Mouse (Mus musculus): ENCODE measurements around the gene Olfr1344.
"Not testable (repeated sequence)": the region's sequence is repeated elsewhere in the genome, so short reads cannot be mapped to it uniquely, and the experiment has no call there.

Olfr1344 gene

DNA sequence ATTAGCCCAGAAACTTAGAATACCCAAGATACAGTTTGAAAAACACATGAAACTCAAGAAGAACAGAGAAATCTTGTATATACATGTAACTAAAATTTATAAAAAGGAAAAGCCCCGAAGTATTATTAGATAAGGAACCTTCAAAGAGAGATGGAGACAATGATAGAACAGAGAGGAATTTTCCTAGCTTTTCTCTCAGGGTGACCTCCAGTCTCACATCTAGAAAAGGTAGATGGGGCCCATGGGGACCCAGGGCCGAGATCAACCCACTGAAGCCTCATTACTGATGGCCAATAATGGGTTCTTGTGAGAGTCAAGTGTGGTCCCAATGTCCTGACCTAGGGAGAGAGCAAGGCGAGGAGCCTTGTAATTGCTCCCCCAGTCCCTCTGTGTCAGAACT lies at the start of gene Olfr1344:
Gene Olfr1344 (plus strand): TSS at position 301 of the 400 bp plus-strand sequence.
- no peak for DNase-seq (ENCODE audit: low spot score)

DNA sequence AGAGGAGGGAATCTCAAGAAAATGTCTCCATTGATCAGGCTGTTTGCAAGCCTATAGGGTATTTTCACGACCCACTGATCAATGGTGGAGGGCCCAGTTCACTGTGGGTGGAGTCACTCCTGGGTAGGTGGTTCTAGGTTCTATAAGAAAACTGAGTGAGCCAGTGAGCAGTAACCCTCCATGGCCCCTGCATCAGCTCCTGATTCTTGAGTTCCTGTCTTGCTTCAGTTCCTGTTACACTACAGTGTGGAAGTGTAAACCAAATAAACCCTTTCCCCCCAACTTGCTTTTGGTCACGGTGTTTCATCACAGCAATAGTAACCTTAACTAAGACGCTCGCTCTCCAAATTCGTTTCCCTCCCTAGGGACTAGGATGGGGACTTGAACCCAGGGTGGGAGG lies 49.5 kb upstream of the Olfr1344 start:
- DNase-seq (ENCODE audit: low spot score): no peak

DNA sequence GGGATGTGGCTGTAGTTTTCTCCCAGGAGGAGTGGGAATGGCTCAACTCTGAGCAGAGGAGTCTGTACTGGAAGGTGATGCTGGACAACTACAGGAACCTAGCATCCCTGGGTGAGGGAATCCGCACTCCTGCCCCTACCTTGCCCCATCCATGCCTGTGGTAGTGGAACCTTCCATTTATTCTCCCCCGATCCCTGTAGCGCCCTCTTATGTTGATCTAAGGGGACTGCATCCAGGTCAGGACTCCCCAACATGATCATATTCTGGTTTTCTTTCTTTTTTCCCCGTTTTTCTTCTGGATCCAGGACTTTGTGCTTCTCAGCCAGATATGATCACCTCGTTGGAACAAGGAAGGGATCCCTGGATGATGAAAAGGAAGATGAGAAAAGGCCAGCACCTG lies 49.0 kb upstream of the Olfr1344 start:
- DNase-seq (ENCODE audit: low spot score): no peak

DNA sequence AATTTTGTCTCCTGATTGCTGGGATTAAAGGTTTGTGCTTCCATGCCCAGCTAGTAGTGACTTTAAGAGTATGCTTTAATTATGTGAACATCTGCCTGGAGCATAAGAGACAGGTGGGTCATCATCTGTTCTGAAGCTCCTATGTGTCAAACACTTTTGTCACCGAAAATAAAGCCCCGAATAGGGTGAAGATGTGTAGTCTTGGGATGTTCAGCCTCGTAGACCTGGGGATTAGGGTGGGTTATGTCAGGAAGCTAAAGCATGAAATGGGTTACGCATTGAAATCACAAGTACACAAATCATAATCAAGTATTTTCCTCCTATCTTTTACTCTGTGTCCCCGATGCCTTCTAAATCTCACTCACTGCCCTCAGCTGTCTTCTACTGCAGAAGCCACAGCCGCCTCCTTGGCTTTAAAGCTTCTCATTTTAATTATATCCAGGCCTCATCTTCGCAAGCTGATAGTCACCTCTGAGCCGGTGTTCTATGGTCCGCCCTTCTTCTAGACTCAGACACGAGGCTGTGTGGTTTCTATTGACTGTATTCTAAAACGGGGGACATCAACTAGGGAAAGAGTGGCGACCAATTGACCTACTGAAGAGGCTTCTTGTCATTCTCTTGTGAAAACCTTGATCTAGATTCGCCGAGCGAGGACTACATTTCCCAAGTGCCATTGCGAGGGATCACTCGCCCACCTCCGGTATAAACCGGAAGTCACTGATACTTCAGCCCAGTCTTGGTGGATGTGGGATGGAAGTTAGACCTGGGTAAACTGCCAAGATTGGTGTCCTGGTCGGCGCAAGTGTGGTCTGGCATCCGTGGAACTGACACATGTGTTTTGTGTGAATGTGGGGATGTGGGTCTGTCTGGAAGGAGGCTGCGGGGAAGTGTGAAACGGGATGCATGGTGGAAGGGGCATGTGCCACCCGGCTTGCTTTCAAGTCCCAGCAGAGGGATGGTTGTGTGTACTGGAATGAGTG lies 40.2 kb upstream of the Olfr1344 start, which contains the start of gene Smim17:
Gene Smim17 (plus strand): TSS at position 720 of the 980 bp plus-strand sequence.
- peak; percentile 70 for DNase-seq (ENCODE audit: low spot score)

DNA sequence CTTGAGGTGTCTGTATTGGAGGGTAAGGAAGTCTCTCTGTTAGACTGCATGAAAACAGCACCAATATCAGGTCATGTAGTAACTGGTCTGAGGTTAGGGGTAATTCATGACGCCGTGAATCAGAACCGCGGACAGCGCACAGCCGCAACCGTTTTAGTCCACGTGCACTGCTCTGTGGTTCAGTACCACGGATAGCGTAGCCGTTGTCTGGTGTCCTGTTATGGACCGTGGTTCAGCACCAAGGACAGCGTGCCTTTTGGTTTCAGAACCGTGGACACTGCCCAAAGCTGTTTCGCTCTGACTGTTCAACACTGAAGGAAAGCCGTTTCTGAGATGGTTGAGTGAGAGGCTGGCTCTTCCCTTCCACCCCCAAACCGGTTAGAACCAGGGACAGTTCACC lies 28.4 kb upstream of the Olfr1344 start, which contains the start of gene Gm20715:
Gene Gm20715 (plus strand): TSS at position 235 of the 400 bp plus-strand sequence.
- DNase-seq (ENCODE audit: low spot score): peak; percentile 62

DNA sequence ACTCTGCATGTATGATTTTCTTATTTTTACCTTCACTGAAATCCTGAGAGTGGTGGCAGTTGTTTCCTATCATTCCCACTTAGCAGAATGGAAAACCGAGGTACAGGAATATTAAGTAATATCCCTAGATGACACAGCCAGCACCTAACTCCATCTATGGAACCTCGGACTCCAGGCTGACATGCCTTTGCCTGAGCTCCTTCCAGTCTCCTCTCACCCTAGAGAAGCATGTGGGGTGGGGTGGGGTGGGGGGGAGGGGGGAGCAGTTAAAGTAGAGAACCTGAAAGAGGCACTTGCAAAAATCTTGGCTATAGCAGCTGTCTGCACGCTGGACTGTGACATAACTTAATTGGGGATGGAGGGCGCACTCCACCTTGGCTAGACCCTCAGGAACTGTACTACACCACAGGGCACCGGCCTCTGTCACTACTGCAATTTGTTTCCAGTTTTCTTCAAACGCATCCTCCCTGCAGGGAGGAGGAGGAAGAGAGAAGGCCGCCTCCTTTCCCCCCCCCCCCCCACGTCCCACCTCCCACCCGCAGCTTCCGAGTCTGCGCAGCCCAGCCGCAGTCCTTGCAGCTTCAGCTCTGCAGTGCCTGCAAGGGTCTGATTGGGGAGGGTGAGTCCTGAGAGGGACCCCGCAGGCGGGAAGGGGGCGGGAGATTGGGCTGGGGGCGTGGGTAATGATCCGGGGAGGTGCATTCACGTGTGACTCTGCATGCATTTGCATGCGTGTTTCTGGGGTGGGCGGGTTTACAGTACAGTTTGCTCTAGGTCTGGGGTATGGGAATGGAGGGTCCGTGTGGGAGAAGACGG lies 23.7 kb upstream of the Olfr1344 start:
- DNase-seq (ENCODE audit: low spot score): no peak

DNA sequence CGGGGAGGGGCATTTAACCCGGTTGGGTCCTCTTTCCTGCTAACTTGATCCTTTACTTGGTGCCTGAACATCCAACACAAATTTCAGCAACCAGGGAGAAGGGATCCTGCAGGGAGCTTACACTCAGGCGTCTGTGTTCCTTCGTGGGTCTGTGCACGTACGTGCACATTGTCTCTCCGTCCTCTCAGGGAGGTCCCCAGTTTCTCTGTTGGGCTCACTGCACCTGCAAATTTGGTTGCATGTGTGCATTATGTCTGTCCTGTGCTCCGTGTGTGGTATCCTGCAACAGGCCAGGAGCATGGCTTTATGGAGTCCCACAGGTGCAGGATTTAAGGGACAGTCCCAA lies 23.1 kb upstream of the Olfr1344 start:
- no peak for DNase-seq (ENCODE audit: low spot score)

DNA sequence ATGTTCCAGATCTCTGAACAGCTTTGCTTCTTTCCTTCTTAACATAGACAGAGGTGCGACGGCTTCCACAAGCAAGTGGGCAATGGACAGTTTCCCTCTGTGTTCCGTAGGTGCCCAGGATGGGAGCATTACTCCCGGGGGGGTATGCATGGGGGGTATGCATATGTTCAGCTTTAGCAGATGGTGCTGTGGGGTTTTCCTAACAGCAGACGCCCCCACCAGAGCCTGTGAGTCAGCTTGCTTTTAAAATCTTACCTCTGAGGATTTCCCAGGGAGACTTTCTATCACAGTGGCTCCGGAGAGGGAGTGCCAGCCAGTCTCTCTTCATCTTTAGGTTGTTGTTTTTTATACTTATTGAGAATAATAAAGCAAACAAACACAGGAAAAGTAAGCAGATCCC lies 18.6 kb upstream of the Olfr1344 start:
- DNase-seq (ENCODE audit: low spot score): no peak

DNA sequence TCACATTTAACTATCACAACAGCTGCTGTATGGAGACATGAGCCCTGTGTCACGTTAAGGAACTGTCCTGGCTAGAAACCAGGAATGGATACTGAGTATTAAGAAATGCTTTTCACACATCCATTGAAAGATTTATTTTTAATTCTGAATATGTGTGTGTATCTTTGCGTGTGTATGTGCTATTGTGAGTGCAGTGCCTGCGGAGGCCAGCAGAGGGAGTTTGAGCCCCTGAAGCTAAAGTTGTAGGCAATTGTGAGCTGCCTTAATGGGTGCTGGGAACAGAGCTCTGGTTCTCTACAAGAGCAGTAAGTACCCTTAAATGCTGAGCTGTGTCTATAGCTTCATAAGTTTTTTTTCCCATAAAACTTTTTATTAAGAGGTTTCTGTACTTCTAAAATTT lies 9.1 kb upstream of the Olfr1344 start:
- DNase-seq (ENCODE audit: low spot score): no peak

DNA sequence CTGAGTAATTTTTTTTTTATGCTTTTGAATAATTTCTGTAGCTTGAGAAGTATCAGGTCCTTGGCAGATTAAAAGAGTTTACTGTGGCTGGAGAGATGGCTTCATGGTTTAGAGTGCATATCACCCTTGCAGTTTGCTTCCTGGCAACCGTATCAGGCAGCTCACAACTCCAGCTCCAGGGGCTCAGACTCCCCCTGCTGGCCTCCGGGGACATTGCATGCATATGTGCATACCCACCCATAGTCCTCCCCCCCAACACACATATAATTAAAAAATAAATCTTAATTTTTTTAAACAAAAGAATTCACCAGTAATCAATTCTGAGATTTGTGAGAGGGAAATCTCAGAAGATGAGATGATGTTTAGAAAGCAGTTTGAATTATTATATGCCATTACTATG lies 8.1 kb upstream of the Olfr1344 start:
- DNase-seq (ENCODE audit: low spot score): no peak

DNA sequence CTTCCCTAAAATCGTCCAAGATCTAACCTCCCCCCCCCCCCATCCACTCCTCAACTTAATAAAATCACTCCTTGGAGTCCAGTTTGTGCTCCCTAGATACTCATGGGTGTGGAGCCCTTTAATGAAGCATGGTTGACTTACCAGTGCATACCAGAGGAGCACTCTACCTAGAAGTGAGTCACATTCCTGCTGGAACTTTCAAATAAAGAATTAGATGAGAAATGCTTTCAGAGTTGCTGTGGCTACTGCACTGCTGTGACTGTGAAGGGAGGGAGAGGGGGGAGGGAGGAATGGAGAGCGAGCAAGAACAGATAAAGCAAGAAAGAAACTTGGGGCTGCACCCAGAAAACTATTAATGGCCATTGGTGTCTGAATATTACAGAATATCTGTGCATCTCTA lies 2.7 kb downstream of the Olfr1344 start:
- no peak for DNase-seq (ENCODE audit: low spot score)

DNA sequence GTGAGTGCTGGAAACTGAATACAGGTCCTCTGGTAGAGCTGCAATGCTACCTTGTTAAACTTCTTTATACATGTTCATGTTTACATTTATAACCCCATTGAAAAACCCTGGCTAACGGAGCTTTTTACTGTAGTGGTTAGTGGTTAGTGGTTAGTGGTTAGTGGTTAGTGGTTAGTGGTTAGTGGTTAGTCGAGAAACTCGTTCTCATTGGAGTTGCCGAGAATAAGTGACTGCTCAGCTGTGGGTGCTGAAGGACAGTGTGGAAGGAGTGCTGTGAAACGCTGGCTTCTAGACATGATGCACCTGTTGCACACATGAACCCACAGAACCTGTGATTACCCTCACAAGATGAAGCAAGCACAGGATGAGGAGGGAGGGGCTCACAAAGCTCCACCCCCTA lies 9.3 kb downstream of the Olfr1344 start:
- no peak for DNase-seq (ENCODE audit: low spot score)

DNA sequence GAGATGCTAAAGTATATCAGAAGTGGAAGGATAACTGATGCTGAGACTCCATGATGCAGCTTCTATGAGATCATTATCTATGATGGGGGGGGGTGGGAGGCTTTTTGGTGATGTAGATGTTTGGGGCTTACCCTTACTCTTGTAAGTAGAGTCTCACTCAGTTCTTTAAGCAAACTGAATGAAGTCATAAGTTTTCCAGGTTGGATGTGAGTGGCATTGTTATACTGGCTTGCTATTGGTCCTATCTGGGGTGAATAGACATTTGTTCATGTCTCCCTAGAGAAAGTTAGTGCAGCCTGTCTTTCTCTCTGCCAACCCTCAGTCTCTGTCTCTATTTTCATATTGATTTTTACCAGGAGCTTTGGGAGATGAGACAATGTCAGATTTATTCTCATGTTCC lies 17.4 kb downstream of the Olfr1344 start, which contains the start of gene Olfr1336:
Gene Olfr1336 (plus strand): TSS at position 301 of the 400 bp plus-strand sequence.
- DNase-seq (ENCODE audit: low spot score): no peak

DNA sequence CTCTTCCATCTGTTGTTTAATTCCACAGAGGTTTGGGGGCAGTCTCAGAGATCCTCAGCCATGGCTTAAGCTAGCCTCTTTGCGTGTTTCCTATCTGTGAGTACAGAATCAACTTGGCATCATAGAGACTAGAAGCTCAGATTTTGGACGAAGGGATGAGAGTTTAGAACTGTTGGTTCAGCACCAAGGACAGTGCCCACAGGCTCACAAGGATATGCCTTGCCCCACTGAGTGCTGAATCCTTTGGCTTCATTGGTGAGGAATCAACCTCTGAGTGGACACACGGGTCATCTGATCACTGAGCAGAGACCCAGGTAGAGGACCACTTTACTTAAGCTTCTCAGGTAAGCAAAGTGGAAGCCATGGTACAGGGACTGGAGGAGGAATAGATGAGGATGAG lies 17.9 kb downstream of the Olfr1344 start:
- no peak for DNase-seq (ENCODE audit: low spot score)

DNA sequence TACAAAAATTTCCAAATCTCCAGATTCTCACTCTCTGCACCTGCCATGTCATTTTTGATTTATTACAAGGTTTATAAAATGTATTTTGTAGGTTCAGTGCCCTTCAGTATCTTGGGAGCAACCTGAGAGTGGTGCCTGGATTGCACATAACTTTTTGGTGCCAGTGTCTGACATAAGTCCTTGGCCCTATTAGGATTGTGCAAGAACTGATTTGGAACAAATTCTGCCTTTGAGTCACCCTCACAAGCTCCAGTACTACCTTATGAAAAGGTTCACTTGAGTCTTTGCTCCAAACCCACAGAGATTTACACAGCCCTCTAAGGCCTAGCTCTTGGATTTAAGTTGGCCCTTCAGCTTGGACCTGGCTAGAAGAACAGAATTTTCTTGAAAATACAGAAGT lies 28.5 kb downstream of the Olfr1344 start, which contains the start of gene Olfr1346:
Gene Olfr1346 (plus strand): TSS at position 151 of the 400 bp plus-strand sequence.
- no peak for DNase-seq (ENCODE audit: low spot score)

DNA sequence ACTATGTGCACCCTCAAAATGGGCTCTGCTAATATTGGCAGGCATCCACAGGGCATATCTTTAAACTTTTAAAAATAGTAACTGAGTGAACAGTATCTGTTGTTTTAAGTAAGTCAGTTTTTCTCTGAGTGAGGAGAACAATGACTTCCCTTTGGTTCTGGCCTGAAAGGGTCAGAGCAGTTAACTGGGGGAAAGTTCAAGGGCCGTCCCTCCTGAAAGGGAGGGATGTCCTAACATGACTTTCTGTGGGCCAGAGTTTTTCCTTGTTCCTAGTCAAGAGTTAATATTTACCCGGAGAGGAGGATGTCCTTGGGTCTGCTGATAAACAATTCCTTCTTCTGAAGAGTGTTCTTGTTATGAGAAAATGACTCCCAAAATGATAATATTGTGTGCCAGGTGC lies 39.1 kb downstream of the Olfr1344 start:
- not testable (repeated sequence) for DNase-seq (ENCODE audit: low spot score)

DNA sequence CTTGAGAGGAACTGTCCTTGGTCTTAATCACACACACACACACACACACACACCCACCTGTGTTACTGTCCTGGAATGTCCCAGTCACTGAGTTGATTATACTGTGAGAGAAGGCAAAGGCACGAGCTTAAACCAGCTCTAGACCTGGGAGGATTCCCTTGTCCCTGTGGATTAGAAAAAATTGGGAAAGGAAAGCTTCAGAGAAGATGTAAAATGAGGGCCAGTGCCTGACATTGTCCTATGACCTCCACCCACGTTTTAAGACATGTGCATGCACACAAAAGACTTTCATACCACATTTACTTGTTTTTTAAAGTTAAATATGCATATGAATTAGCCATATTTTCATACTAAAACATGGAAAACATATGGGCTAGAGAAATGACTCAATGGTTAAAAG lies 48.4 kb downstream of the Olfr1344 start, which contains the start of gene Olfr5:
Gene Olfr5 (minus strand): TSS at position 101 of the 400 bp plus-strand sequence.
- no peak for DNase-seq (ENCODE audit: low spot score)
